Mouse (Mus musculus) liver, adult 10 weeks (tissue): ENCODE results near the gene Lrp3. TPM values are rescaled to one million over a fixed set of nuclear protein-coding genes. Genes with fewer than 3 reads are reported as not detected.

Experiments used
- polyA plus RNA-seq: library from polyadenylated mRNA; stranded (reverse); fragments of 350-450 nt; fragmentation: Illumina TruSeq; extraction: RNeasy Lipid Tissue Mini Kit (QIAGEN cat#74804); gene quantifications from one replicate; pipeline ENCODE4 v1.2.3, GENCODE M21; 2014; ENCODE audit warnings: low read depth, low replicate concordance

Lrp3 gene
- 1.7 TPM for polyA plus RNA-seq

DNA sequence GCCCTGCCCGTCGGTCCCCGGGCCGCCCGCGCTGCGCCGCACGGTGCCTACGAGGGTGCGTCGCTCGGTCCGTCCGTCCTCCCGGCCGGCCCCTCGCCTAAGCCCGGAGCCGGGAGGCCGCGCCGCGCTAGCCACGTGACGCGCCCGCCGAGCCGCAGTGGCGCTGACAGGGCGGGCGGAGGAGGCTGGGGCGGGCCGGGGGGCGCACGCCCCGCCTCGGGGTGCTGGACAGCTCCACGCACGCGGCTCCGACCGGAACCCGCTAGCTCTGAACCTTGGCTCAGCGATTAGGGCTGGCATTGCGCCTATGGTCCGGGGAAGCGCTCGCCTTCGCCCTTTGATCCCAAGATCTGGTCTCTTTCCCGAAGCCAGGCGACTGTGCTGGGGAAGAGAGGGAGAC is at the start of gene Lrp3:
Gene Lrp3, minus strand, starts transcription at position 274 of the 400 bp plus-strand sequence.

DNA sequence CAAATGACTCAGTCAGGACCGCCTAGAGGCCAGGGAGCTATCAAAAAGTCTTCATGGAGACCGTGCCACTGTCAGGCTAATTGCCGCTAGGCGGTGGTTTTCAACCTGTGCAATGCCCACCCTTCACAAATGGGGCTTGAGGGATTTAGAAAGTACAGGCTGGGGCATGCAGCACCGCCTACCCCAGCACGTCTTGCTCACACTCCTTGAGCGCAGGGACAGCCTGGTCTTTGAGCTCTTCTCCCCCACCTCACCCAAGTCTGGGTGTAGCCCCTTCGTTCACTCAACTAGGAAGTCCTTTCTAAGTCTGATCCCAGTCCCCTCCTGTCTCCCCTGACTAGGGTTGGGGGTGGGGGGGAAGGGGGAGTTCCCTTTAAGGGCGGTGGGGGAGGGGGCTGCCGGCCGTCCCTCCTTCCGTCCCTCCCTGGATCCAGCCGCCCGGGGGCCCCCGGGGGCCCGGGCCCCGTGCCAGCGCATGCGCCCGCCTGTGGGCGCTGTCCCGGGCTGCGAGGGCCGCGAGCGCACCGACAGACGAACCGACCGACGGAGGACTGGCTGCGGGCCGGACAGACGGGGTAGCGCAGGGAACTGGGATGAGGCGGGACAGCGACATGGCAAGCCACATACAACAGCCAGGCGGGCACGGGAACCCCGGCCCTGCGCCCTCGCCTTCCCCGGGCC is 29.3 kb downstream of the Lrp3 start, which contains the start of gene Slc7a10:
Gene Slc7a10, plus strand, starts transcription at position 497 of the 681 bp plus-strand sequence.

Other genes starting within 250 kb of the Lrp3 start
- gene Cebpg, start 158.9 kb downstream of the Lrp3 start, polyA plus RNA-seq: 45.9 TPM
- 67.4 TPM for gene Cebpa, start 96.2 kb downstream of the Lrp3 start, polyA plus RNA-seq
- gene Slc7a10, start 29.1 kb downstream of the Lrp3 start, polyA plus RNA-seq: not detected
- 4.3 TPM for gene Gpatch1, start 102.9 kb upstream of the Lrp3 start, polyA plus RNA-seq
- 13.3 TPM for gene Rhpn2, start 118.7 kb upstream of the Lrp3 start, polyA plus RNA-seq
- 0.87 TPM for gene Faap24, start 181.3 kb upstream of the Lrp3 start, polyA plus RNA-seq
- gene Cep89, start 181.5 kb upstream of the Lrp3 start, polyA plus RNA-seq: 4.0 TPM
- not detected for gene Slc7a9, start 233.3 kb upstream of the Lrp3 start, polyA plus RNA-seq